Mouse (Mus musculus) cerebellum, adult 11-12 months (tissue): ENCODE results near the gene Aurkb.

Experiments used
- DNase-seq: peaks from one replicate; pipeline ENCODE4 v3.0.0; 2022

The Aurkb gene

DNA sequence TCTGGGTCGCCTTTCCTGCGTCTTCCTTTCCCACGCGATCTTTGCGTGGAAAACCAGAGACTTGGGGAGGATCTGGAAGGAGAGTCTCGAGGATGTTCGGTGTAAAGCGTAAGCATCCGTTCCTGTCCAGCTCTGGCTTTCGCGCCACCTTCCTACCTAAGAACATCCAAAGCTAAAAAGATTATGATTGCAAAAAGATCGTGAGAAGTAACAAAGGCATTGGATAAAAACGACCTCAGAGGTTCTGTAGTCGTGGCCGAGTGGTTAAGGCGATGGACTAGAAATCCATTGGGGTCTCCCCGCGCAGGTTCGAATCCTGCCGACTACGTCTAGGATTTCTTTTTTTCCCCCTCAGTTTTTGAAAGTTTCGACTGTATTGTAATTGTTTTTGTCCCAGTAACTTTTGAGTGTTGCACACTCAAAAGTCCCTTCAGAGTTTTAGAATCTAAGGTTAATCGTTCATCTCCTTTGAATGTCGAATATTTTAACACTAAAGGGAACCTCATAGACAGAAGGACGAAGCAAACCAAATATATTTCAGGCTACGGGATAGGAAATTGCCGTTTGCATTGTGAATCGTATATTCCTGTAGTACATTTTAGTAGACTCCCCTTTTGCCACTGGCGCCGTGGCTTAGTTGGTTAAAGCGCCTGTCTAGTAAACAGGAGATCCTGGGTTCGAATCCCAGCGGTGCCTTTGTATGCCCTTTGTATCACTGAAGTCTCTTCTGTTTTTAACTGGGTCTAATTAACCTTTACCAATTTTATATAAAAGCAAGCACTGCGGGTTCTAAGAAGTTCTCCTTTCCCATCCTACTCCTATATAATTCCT is 8.0 kb upstream of the Aurkb start:
- peak; percentile 79 for DNase-seq

DNA sequence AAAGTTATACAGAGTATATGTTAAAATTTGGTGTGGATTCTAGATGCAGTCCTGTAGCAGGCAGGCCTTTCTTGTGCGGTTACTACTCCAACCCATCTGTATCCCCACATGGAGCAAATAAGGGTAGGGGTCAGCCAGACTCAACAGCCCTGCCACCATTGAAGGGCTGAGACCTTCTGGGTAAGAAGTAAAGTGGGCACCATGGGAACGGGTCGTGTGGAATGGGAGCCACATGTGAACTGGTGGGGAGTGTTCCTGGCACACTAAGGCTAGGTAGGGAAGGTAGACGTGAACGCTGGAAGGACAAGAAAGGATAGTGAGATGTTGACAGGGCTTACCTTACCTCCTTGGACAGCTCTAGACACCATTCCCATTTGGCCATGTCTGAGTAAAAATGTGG is 7.3 kb upstream of the Aurkb start:
- DNase-seq = peak; percentile 52

DNA sequence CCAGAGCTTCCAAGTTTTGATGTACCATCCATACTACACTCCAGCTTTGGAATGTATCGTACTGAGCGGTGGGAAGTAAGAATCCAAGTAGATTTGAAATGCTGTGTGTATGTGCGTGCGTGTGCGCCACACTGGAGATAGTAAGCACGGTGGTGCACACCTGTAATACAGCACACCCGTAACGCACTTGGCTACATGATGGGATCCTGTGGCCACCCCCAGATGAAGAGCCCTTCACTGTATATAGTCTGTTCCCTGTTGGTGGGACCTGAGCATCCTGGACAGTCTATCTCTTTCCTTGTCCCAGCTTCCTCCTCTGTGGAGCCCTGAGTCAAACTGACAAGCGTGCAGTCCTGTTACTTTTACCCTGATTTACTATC is 938 bp downstream of the Aurkb start:
- no peak for DNase-seq

DNA sequence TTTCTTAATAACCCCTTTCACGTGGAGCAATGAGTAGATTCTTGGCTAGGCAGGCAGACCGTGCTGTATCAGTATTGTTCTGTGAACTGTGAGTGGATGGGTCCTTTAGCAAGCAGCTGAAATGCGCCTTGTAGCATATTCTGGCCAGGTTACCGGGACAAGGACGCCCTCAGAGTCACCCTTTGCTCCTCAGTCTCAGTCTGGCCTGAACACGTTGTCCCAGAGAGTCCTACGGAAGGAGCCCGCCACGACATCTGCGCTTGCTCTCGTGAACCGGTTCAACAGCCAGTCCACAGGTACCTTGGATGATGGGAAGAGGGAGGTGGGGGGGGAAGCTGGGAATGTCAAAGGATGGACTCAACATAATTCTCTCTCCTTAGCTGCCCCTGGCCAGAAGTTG is 2.1 kb downstream of the Aurkb start:
- DNase-seq = no peak

DNA sequence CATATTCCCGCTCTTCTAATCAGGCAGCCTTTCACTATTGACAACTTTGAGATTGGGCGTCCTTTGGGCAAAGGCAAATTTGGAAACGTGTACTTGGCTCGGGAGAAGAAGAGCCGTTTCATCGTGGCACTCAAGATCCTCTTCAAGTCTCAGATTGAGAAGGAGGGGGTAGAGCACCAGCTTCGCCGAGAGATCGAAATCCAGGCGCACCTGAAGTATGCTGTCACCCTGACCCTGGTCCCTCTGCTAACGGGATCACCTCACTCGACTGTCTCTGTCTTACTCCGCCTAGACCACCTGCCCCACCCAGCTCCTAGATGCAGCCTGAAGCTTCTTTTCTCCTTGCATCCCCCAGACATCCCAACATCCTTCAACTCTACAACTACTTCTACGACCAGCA is 2.7 kb downstream of the Aurkb start:
- no peak for DNase-seq

DNA sequence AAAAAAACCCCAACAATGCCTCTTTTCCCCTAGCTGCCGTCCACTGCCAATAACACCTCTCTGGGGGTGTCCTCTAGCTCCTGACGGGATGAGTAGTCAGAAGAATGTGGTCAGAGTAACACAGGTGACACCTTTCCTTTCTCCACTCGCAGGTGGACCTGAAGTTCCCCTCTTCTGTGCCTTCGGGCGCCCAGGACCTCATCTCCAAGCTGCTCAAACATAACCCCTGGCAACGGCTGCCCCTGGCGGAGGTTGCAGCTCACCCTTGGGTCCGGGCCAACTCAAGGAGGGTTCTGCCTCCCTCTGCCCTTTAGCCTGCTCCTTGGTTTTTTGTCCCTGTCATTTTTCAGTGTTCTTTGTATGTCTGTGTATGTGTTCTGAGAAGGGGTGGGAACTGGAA is 5.3 kb downstream of the Aurkb start:
- DNase-seq = peak; percentile 27

DNA sequence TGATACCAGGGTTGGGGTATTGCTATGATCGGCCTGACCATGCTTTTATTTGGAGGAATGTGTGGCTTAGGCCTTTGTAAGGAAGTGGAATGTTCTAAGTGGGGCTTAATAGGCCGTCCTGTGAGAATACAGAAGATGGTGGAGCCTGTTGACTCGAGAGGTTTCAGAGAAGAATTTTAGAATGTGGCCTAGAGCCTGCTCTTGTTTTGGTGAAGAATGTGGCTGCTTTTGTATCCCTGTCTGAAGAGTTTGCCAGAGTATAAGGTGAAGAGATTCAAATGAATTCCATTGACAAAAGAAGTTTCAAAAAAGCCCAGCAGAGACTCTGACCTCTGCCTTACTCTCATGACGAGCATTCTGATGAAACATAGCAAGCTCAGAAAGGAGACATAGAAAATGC is 6.3 kb downstream of the Aurkb start:
- DNase-seq = no peak

DNA sequence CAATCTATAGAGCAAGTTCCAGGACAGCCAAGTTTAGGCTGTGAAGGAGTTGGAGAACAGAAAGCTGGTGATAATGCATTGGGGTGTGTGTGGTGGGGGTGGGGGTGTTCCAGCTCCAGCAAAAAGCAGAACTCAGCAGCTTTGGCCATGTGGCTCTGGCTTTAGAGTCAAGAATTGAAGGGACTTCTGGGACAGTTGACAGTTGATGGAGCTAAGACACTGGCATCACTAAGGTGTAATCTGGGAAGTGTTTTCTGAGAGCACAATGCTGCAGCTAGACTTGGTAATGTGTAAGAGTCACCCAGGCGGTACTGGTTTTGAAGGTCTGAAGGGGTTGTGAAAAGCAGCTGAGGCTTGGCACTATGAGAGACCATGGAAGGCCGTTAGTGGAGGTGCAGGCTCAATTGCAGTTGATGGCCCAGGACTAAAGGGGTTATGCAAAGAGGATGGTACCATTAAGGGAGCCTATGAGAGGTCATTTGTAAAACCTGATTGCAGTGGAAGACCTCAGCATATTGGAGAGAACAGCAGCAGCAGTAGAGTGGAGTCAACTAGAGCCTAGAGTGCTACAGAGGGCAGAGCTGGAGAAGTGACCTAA is 7.5 kb downstream of the Aurkb start:
- DNase-seq = no peak

DNA sequence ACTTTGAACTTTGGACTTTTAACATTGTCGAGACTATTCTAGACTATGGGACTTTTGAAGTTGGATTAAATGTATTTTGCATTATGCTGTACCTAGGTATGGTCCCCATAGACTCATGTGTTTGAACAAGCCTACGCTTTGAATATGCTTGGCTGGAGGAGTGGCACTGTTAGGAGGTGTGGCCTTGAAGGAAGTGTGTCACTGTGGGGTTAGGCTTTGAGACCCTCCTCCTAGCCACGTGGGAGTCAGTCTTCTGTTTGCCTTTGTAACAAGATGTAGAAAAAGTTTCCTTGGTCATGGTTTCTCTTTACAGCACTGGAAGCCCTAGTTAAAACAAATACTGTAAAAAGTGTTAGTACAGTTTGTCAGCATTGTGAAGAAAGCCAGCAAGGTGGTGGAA is 8.4 kb downstream of the Aurkb start:
- no peak for DNase-seq

DNA sequence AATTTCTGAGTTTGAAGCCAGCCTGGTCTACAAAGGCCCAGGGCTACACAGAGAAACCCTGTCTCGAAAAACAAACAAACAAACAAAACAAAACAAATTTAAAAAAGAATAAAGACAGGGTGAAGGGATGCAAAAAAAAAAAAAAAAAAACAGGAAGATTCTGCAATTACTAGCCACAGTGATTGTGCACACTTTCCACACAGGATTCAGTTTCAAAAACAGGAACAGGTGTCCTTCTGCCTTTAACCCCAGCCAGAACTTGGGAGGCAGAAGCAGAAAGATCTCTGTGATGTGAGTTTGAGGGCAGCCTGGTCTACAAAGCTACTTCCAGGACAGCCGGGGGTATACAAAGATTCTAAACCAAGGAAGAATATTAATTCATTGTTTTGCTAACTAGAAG is 12.8 kb downstream of the Aurkb start:
- no peak for DNase-seq

DNA sequence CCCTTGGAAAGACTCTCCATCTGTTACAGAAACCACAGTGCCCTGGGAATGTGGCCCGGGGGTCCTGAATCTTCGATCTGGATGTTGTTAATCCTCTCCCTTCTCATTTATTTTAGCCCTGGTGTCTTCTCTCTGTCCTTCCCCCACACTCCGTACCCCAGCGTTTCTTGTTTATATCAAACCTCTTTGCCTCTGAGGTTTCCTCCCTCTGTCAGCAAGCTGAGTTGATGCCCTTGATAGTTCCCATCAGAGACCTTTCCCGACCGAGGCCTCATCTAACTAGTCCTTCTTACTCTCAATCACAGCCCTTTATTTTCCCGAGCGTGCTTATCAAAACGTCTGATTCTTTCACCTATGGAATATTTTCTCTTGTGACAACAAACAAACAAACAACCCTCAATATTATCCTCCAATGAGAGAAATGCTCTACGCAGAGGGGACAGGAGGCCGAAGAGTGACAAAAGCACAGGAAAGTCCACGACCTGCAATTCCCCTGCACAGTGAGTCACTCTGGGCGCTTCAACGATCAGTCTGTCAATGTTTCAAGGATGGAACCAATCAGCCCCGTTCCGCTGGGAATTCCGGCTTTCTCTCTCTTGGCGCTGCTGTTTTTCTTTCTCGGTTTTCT is 13.4 kb downstream of the Aurkb start:
- DNase-seq = peak; percentile 33

DNA sequence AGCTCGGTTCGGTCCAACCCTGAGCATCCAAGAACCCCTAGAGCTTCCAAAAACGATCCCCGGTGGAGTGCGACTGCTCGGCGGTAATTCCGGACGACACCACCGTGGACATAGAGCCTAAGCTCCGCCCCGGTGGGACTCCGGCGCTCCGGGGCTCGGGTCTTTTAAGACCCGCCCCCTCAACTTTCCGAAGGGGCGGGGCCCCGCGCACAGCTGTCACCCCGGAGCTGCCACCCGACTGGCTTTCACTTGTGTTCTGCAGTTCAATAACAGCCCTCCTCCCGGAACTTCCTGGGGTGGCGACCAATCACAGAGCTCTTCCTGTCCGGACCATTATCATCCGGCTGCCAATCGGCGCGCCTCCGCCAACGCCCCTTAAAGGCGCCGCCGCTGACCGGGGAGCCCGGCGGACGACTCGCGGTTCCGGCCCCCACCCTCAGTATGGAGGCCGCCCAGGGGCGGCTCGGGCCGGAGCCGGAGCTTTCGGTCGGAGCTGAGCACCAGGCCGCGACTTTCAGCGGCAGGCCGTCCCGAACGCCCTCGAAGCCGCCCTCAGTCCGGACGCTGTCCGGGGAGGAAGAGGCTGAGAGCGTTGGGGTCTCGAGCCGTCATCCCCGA is 14.0 kb downstream of the Aurkb start, which contains the start of gene Borcs6:
Borcs6 (plus strand) TSS at position 361 of the 618 bp plus-strand sequence.
- peak; percentile 99 for DNase-seq

DNA sequence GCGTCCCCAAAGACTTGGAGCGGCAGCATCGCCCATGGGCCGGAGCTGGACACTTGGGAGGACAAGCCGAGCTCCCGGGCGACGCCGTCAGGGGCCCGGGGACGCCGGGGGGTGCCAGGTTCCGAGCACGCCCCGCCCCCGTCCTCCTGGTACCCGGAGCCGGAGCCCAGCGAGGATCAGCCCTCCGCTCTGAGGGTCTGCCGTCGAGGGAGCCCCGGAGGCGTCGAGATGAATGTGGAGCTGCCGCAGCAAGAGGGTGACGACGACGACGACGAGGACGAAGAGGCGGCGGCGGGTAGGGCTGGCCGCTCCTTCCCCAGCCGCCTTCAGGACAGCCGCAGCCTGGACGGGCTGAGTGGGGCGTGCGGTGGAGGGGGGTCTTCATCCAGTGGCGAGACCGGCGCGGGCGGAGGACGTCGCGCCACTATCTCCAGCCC is 14.5 kb downstream of the Aurkb start:
- DNase-seq = peak; percentile 75

DNA sequence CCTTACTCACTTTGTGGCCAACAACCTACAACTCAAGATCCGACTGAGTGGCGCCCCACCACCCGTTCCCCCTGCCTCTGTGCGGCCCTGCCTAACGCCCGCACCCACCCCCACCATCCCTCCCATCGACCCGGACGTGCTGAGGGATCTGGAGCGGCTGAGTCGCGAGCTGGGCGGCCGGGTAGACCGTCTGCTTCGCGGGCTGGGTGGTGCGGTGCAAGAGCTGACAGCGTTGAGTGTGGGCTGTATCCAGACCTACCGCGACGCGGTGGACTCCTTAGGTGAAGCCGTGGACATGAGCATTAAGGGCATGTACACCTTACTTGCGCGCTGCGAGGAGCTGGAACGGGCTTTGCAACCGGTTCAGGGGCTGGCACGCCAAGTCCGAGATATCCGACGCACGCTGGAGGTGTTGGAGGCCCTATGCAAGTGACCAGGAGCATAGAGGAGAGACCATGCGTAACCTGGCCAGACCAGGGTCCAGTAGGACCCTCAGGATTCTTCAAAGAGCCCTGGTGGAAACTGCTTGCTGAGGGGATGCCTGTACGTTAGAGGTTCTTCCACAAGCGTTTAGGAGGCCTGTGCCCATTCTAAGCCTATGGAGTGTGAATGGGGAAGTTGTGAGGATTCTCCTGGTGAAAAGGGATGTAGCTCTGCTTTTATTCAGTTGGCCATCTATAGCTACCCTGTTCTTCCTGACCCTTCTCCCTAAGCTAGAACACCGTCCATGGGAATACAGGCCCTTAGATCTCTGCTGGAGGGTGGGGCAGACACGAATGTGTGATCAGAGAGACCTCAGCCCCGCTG is 15.2 kb downstream of the Aurkb start:
- DNase-seq = peak; percentile 65

DNA sequence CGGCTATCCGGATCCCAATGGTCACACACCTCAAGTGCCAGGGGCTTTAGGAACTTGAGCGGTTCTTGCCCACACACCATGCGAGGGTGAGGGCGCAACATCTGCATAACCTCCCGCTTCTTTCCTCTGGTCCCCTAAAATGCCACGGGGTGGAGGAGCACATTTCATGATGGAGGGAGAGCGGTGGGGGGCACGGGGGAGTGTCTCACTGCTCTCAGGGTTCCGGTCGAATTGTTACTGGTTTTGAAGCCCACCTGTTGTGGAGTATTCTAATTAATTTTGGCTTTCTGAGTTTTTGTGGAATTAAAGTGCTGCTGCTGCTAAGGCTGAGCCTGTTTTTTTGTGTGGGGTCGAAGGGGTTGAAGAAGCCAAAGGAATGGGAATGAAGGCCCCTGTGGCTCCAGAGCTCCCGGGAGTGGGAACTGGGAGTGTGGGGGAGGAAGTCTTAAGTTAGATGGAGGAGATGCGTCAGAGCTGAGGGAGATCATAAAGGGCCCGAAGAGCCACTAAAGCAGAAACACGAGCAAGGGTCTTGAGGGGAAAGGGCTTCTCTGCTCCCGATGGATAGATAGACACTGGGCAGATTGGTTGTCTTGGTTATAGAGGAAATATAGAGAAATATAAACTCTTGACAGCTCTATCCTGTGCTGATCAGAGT is 15.9 kb downstream of the Aurkb start:
- DNase-seq = peak; percentile 67

DNA sequence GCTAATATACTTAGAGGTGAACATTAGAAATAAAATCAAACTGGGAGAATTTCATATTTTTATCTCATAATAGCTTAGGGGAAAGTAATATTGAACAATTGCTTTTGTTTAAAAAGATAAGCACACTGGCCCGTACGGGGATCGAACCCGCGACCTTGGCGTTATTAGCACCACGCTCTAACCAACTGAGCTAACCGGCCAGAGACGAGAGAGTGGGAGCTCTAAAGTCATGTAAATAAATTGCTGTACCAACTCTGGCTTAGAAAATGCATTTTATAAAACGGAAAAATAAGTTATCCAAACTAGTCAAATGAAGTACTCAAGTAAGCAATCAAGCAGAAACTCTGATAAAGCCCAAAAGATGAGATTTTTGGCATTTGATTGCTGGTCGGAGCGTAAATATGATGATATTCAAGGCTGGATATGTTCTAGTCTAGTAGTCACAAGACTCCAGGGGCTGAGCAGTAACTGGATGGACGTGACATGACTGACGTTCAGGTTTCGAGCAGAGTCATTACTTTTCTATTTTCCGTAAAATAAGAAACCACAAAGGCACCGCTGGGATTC is 16.8 kb downstream of the Aurkb start:
- peak; percentile 70 for DNase-seq

DNA sequence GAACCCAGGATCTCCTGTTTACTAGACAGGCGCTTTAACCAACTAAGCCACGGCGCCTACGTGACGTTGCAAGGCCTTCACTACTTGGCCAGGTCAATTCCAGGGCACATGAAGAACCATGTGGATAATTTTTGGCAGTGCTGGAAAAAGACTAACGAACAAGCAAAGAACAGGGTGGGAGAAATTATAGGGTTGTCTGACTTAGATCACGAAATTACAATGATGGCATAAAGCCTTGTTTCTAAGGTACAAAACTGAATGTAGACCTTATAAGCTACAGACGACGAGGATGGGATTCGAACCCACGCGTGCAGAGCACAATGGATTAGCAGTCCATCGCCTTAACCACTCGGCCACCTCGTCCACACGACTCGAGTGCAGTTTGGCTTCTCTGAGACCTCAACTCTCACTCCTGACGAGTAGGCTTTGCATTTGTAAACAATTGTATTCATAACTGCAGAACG is 17.3 kb downstream of the Aurkb start:
- DNase-seq = peak; percentile 91

DNA sequence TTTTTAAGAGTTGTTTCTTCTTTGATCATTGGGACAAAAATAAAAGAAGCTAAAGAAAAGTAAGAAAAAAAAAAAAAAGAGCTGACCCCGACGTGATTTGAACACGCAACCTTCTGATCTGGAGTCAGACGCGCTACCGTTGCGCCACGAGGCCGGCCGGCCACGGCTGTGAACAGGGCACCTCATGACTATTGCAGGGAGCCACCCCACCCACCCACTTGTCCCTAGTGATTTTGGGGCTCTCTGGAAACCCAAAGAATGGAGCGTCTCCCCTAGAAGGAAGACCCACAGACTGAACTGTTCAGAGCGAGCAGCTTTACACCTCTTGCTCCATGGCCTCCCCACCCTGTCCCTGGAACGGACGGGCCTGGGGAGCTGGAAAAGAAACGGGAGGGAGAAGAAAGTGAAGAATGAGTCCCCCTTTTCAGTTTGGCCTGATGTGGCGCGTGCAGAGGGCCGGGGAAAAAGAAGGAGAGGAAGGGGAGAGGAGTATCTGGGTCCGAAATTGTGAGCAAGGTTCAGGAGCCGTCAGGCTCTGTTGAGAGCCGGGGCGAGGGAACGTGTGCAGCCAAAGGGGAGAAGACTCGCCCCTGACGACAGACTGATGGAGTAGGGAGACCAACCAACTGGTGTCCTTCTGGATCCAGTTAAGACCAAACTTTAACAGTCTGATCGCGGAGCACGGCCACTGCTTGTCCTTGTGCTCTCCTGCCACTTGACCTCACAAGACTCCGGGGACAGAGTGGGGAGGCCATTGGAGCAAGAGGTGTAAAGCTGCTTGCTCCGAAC is 18.2 kb downstream of the Aurkb start:
- peak; percentile 69 for DNase-seq

DNA sequence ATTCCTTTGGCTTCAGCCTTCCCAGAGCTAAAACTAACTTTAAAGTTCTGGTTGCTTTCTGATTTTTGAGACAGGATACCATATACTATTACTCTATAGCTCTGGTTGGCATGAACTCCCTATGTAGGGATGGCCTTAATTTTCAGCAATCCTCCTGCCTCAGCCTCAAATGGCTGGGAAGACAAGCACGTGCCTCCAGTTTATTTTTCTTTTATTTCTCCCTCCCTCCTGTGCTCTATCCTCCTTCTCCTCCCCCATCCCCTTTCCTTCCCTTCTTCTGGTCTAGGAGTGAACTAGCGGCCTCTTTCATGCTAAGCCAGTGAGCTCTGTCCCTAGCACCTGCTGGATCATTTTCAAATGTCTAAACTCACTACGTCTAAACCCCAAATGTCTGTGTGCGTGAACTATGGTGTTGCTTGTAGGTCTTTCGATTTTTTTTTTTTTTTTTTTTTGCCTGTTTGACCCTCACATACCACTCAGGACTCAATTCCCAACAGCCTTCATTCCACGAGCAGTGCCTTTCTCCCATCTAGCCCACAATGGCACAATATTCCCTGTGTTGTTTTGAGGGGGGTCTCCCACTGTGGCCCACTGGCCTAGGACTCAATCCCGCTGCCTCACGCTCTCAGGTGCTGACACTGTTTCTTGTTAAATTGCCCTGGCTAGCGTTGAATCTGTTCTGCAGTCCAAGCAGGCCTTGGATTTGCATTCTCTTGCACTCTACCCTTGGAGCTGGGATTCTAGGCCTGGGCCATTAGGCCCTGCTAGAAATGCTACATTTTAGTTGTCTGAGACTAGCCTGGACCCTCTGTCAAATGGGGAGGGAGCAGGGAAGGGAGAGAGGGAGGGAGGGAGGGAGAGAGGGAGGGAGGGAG is 19.0 kb downstream of the Aurkb start:
- DNase-seq = peak; percentile 41

DNA sequence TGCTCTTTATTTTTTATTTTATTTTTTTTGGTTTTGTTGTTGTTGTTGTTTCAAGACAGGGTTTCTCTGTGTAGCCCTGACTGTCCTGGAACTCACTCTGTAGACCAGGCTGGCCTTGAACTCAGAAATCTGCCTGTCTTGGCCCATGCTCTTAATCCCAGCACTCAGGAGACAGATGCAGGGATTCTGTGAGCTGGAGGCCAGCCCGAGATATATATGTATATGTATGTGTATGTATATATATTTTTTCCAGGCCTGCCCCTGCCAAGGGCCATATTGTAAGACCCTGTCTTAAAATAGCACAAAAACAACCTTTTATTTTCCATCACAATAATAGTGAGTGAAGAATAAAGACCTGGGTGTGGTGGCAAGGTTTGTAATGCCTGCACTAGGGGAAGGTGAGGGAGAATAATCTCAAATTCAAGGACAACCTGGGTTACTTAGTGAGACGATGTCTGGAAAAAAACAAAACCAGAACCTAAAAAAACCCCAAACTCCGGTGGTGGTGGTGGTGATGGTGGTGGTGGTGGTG is 20.0 kb downstream of the Aurkb start:
- DNase-seq = peak; percentile 52
